Mouse (Mus musculus): ENCODE measurements around the gene Rtl8c.
"Not testable (repeated sequence)": the region's sequence is repeated elsewhere in the genome, so short reads cannot be mapped to it uniquely, and the experiment has no call there.

GRCm38 (mm10) chrX:53638107-53638506 lies 30.3 kb downstream of the Rtl8c start:
- TF ChIP-seq GATA1 (IDR thresholded peaks at IDR 0.05; ENCODE audit: borderline replicate concordance, low read length); FLI1 (IDR thresholded peaks at IDR 0.05; ENCODE audit: low read length): not testable (repeated sequence)
